Mouse (Mus musculus) brain, embryonic 14.5 days (tissue): Measurements from ENCODE around the gene Anxa2.

Experiments
- CTCF ChIP-seq: fragments of 200-500 bp; IDR thresholded peaks from 2 replicates; pipeline ENCODE4 v1.5.1; 2012; ENCODE audit warnings: inconsistent platforms, mild to moderate bottlenecking, moderate library complexity, borderline replicate concordance; ENCODE audit not compliant: insufficient read depth, insufficient read length; ENCODE audit errors: extremely low read depth
- POLR2A ChIP-seq: fragments of 200-500 bp; IDR thresholded peaks from 2 replicates; pipeline ENCODE4 v1.6.1; 2012; ENCODE audit warnings: mild to moderate bottlenecking, inconsistent platforms, borderline replicate concordance; ENCODE audit not compliant: poor library complexity, insufficient read depth, insufficient read length, severe bottlenecking; ENCODE audit errors: extremely low read depth

- TF ChIP-seq POLR2A (no peak), CTCF (no peak)
These were observed 13.5 kb upstream of the Anxa2 start for GRCm38 (mm10) chr9:69439805-69440357.
